Mouse (Mus musculus): ENCODE results near the gene Cacna2d4. TPM values are rescaled to one million over a fixed set of nuclear protein-coding genes. Genes with fewer than 3 reads are reported as not detected.

Cacna2d4 gene
- polyA plus RNA-seq (2015; fragmentation: Nextera tagmentation; extraction: Ambion mirVana) = 0.19 TPM in 1 of 2 replicates, not detected in the other

DNA sequence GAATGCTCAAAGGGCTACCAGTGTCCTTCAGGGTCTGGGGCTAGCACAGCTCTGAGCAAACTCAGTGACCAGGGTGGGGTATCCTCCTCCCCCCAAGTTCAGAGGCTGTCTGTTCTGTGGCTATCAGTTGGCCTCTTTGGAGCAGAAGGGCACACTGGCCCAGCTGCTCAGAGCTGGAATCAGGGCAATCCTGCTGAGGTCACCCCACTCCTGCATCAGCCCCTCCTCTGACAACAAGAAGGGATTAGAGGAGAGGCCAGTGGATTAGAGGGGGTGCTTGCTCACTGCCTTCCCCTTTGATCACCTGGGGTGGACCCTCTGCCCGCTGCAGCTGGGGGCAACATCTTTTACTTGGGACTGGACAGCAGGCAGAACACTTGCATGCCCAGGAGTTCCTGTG is at the start of gene Cacna2d4:
Cacna2d4 (plus strand) TSS at position 286 of the 400 bp plus-strand sequence.
- WGBS = 28% methylated on average over 1 of the region's 1 CpGs
- H3K4me2 ChIP-seq = no peak within 1 kb of the TSS
- no peaks in the 10 kb centered on the region for H3K36me3 ChIP-seq
- no peaks in the 10 kb centered on the region for H3K9me3 ChIP-seq
- no peak within 1 kb of the TSS for H3K9ac ChIP-seq
- H3K4me3 ChIP-seq = no peak within 1 kb of the TSS
- peaks cover 12% of the 10 kb centered on the region; the same call in 1 of the 2 replicates for H3K4me1 ChIP-seq
- H3K27me3 ChIP-seq = no peaks in the 10 kb centered on the region
- ATAC-seq (ENCODE audit: borderline replicate concordance, extremely low read depth, low FRiP score, low TSS enrichment) = no peak
- H3K27ac ChIP-seq = no peak within 1 kb of the TSS

DNA sequence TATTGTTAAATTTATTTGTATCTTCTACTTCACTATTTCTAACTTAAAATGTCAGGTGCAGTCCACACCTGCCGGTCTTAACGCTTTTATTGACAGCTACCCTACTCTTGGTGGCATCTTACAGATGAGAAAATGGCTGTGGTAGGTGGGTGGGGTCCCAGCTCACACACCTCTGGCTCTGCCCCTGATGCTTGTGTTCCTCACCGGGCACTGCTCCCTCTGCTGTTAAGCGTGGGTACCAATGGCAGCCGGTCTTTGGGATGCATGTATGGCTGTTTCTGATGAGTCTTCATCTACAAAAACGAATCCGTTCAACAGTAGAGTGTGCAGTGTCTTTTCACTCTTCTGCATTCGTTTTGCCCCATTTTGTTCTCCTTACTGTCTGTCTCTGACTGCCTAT is 49.7 kb upstream of the Cacna2d4 start:
- Histone ChIP-seq H3K9ac (no peak overlapping the region), H3K9me3 (no peaks in the 10 kb centered on the region), H3K4me3 (no peak overlapping the region), H3K36me3 (0 out of 2 replicates have a peak, but pooled peaks cover 7% of the 10 kb centered on the region), H3K4me1 (no peaks in the 10 kb centered on the region), H3K4me2 (no peak overlapping the region), H3K27me3 (no peaks in the 10 kb centered on the region), H3K27ac (no peak overlapping the region)
- WGBS = 59% methylated on average over 8 of the region's 8 CpGs
- no peak for ATAC-seq (ENCODE audit: borderline replicate concordance, extremely low read depth, low FRiP score, low TSS enrichment)

DNA sequence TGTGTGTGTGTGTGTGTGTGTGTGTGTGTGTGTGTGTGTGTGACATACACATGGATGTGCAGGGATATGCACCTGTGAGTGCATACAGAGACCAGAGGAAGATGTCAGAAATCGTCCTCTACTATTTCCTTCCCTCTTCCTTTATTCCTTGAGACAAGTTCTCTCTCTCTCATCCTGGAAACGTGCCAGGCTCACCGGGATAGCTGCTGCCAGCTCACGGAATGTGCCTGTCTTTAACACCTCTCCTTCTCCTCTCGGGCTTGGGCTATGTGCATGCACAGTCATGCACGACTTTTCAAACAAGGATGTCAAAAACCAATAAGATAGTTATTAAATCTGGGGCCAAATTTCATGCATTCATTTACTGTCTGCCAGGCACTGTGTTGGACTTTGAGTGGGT is 48.7 kb upstream of the Cacna2d4 start:
- Histone ChIP-seq H3K4me1 (no peaks in the 10 kb centered on the region), H3K4me2 (no peak overlapping the region), H3K9ac (no peak overlapping the region), H3K9me3 (no peaks in the 10 kb centered on the region), H3K36me3 (peaks cover 9% of the 10 kb centered on the region), H3K4me3 (no peak overlapping the region), H3K27me3 (no peaks in the 10 kb centered on the region), H3K27ac (no peak overlapping the region)
- ATAC-seq (ENCODE audit: borderline replicate concordance, extremely low read depth, low FRiP score, low TSS enrichment) = no peak
- 50% methylated on average over 6 of the region's 6 CpGs for WGBS

DNA sequence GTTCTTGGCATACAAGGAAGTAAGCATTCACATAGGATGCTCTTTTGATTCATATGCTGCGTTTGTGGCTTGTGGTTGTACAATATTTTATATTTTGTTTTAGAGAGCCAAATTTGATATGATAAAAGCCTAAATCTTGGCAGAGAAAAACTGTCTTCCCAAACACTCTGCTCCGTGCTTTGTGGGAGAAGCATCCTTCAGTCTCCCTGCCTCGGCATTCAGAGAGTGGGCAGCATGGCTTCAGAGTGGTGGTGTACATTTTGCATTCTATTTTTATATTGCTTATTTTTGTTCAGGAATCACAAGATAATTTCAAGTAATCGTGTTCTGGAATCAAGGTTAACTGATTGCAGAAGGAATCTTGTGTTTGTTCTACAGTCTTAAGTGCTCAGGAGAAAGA is 44.8 kb upstream of the Cacna2d4 start:
- WGBS = 69% methylated on average over 4 of the region's 4 CpGs
- Histone ChIP-seq H3K27me3 (no peaks in the 10 kb centered on the region), H3K9ac (no peak overlapping the region), H3K9me3 (no peaks in the 10 kb centered on the region), H3K4me2 (no peak overlapping the region), H3K4me3 (no peak overlapping the region), H3K36me3 (peaks cover 13% of the 10 kb centered on the region), H3K27ac (no peak overlapping the region), H3K4me1 (0 out of 2 replicates have a peak, but pooled peaks cover 8% of the 10 kb centered on the region)
- ATAC-seq (ENCODE audit: borderline replicate concordance, extremely low read depth, low FRiP score, low TSS enrichment) = no peak

DNA sequence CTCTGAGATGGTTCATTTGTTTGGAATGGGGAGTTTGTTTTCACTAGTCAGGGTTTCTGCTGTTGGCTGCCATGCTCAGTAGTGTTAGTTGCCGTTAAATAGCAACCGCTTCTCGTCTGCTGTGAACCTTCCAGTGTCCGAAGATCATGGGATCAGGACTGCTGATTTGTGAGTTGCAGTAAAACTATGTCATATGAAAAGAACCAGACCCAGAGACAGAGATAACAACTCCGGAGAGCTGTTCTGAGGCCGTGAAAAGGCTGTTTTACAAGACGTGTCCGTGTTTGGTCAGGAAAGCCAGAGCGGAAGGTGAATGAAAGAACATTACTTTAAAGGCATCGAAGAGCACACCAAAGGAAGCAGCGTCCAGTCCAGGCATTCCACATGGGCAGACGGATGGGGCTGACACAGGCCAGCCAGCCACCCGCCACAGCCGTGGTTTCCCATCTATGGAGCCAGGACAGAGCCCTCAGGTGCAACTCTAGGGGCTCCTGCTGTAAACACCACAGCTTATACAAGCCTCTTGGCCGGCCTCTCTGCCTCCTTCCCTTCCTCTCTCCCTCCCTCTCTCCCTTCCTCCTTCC is 42.7 kb upstream of the Cacna2d4 start:
- Histone ChIP-seq H3K4me2 (no peak overlapping the region), H3K27me3 (no peaks in the 10 kb centered on the region), H3K9ac (no peak overlapping the region), H3K36me3 (peaks cover 13% of the 10 kb centered on the region), H3K4me1 (peaks cover 12% of the 10 kb centered on the region), H3K27ac (no peak overlapping the region), H3K9me3 (no peaks in the 10 kb centered on the region), H3K4me3 (no peak overlapping the region)
- no peak for ATAC-seq (ENCODE audit: borderline replicate concordance, extremely low read depth, low FRiP score, low TSS enrichment)
- 66% methylated on average over 15 of the region's 15 CpGs for WGBS

DNA sequence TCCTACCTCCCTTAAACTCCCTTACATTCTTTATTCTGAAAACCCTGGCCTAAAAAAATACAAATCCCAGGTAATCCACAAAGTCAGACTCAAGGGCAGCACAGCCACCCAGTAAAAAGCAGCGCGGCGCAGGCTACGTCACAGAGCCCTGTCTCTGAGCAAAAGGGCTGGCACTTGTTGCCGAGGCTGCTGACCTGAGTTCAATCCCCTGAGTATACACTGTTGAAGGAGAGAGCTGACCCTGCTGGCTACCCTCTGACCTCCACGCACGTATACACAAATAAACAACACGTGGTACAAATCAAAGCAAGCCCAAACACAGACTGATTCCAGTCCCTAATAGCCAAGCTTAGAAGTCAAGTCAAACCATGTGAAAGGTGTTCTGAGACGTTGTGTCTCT is 42.2 kb upstream of the Cacna2d4 start:
- no peak overlapping the region for H3K9ac ChIP-seq
- no peaks in the 10 kb centered on the region for H3K27me3 ChIP-seq
- ATAC-seq (ENCODE audit: borderline replicate concordance, extremely low read depth, low FRiP score, low TSS enrichment) = no peak
- no peaks in the 10 kb centered on the region for H3K9me3 ChIP-seq
- peaks cover 9% of the 10 kb centered on the region for H3K36me3 ChIP-seq
- H3K27ac ChIP-seq = no peak overlapping the region
- peaks cover 16% of the 10 kb centered on the region for H3K4me1 ChIP-seq
- no peak overlapping the region for H3K4me3 ChIP-seq
- H3K4me2 ChIP-seq = no peak overlapping the region
- 62% methylated on average over 9 of the region's 9 CpGs for WGBS

DNA sequence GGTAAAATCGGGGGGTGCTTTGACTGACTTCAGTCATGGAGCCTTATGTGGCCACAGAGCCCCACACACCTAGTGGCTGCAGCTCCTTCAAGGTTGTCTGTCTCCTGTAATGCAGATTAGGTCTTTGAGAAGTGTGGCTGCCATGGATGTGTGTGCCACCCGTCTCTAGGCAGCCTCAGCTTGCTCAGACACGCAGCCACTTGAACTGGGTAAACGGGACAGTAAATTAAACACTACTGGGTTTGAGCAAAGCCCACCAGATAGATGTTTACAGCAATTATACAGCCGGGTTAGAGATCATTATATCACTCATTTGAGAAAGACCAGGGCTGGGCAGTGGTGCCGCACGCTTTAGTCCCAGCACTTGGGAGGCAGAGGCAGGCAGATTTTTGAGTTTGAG is 41.7 kb upstream of the Cacna2d4 start:
- no peak for ATAC-seq (ENCODE audit: borderline replicate concordance, extremely low read depth, low FRiP score, low TSS enrichment)
- no peak overlapping the region for H3K9ac ChIP-seq
- 59% methylated on average over 7 of the region's 7 CpGs for WGBS
- peaks cover 6% of the 10 kb centered on the region for H3K36me3 ChIP-seq
- H3K4me1 ChIP-seq = peaks cover 20% of the 10 kb centered on the region
- no peaks in the 10 kb centered on the region for H3K27me3 ChIP-seq
- no peaks in the 10 kb centered on the region for H3K9me3 ChIP-seq
- no peak overlapping the region for H3K4me2 ChIP-seq
- no peak overlapping the region for H3K27ac ChIP-seq
- H3K4me3 ChIP-seq = no peak overlapping the region

DNA sequence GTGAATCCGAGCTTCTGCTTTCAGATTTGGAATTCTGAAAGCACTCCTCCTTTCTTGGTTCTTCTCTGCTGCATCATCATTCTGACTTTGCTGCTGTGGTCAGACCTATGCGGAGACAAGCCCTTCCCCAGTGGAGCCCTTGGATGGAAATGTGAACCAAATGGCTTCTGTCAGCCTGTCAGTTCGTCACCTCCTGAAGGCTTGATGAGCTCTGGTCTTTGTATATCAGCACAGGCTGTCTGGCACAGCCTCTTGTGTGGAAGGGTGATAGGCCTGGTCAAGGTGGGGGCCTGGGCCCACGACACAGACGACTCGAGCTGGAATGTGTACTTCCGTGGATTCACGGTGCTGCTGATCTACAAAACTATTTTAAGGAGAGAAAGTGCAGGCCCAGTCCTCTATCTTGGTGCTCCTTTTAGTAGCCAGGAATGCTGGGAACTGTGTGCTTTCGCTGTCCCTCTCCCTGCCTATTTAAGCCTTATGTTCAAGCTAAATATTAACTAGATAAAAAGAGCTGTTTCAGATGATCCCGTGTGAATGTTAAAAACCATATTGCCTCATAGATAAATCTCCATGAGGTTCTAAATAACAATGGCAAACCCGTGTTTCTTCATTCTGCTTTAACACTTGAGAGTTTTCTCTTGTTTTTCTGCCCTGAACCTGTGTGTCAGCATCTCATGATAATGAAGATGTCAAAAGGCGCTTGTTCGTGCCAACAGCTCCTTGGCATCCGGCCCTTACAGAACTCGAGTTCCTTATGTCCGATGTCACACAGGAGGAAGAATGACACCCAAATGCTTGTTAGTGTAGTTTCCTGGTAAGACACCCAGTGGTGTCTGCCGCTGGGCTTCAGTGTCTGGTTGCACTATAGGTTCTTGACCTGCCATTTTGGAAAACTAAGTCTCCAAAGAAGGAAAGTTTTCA is 39.7 kb upstream of the Cacna2d4 start, which contains the start of gene Cacna1c:
Cacna1c (minus strand) TSS at position 37 of the 924 bp plus-strand sequence.
- H3K9me3 ChIP-seq = no peaks in the 10 kb centered on the region

DNA sequence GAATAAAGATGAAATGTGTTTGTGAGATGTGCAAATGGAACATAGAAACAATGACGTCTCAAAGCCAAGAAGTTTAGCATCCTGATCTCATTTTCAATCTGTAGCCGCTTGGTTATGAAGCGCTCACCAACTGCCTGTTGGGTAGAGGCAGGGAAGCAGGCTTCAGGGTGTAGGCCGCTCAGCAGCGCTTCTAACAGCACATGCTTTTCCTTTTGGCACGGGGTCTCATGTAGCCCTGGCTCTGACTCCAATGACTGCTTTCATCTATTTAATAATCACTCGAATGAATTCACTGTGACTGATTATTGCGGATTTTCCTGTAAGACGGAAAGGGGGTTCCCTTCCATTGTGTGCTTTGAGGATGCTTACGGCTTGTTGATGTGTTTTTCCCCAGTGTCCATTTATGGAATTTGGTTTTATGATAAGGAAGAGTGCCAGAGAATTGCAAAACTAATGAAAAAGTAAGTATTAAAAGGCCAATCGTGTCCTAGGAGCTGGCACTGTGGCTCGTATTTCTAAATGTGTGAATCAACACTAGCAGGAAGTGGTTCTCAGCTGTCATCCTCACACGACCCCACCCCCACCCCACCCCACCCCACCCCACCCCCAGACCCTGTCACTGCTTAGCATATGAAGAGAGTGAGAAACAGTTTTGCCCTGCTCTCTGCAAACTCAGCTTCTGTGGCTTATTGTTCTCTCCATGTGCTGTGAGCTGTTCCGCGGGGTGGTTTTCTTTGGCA is 37.6 kb upstream of the Cacna2d4 start:
- no peak overlapping the region for H3K9ac ChIP-seq
- H3K27me3 ChIP-seq = no peaks in the 10 kb centered on the region
- WGBS = 35% methylated on average over 15 of the region's 15 CpGs
- H3K36me3 ChIP-seq = no peaks in the 10 kb centered on the region
- peak; percentile 70; the same call in 1 of the 2 replicates for ATAC-seq (ENCODE audit: borderline replicate concordance, extremely low read depth, low FRiP score, low TSS enrichment)
- H3K4me1 ChIP-seq = peaks cover 28% of the 10 kb centered on the region
- no peaks in the 10 kb centered on the region for H3K9me3 ChIP-seq
- H3K27ac ChIP-seq = peak overlapping the region; percentile 49; the same call in 1 of the 2 replicates
- no peak overlapping the region for H3K4me2 ChIP-seq
- no peak overlapping the region for H3K4me3 ChIP-seq

More for the DNA sequence above, 39.7 kb upstream of the Cacna2d4 start, which contains the start of gene Cacna1c:
- Histone ChIP-seq H3K36me3 (peaks cover 6% of the 10 kb centered on the region), H3K4me3 (no peak within 1 kb of the TSS), H3K27me3 (no peaks in the 10 kb centered on the region), H3K4me1 (peaks cover 28% of the 10 kb centered on the region), H3K4me2 (no peak within 1 kb of the TSS), H3K27ac (peak within 1 kb of the TSS; percentile 61; the same call in 1 of the 2 replicates), H3K9ac (no peak within 1 kb of the TSS)
- peak; percentile 65 for ATAC-seq (ENCODE audit: borderline replicate concordance, extremely low read depth, low FRiP score, low TSS enrichment)
- WGBS = 38% methylated on average over 17 of the region's 17 CpGs

DNA sequence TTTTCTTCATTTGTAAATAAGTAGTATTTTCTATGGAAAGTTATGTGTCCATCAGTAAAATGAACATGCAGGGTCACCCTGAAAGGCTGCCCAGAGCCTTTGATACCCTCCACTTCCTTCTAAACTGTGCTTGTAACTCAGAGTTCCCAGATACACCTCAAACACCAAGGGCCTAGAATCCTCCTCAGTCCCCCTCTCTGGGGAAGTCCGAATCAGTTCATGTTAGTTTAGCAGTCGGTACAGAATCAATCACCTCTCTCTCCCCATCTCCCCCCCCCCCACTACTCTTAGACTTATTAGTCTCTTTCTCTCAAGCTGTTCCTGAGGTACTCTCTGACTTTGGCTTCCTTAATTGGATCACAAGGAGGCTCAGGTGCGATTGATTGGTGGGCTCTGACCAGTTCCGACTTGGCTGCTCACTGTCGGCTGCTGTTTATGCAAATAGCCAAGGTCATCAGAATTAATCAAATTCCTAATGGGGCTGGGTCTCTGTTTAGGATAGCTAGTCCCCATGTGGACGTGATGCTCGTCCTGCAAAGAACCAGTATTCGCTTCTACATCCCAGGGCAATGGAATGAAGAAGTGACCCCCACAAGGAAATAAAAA is 36.9 kb upstream of the Cacna2d4 start:
- H3K9ac ChIP-seq = no peak overlapping the region
- no peak for ATAC-seq (ENCODE audit: borderline replicate concordance, extremely low read depth, low FRiP score, low TSS enrichment)
- H3K4me3 ChIP-seq = no peak overlapping the region
- no peak overlapping the region for H3K27ac ChIP-seq
- H3K36me3 ChIP-seq = no peaks in the 10 kb centered on the region
- no peak overlapping the region for H3K4me2 ChIP-seq
- WGBS = 48% methylated on average over 8 of the region's 8 CpGs
- peaks cover 28% of the 10 kb centered on the region for H3K4me1 ChIP-seq
- no peaks in the 10 kb centered on the region for H3K9me3 ChIP-seq
- H3K27me3 ChIP-seq = no peaks in the 10 kb centered on the region

DNA sequence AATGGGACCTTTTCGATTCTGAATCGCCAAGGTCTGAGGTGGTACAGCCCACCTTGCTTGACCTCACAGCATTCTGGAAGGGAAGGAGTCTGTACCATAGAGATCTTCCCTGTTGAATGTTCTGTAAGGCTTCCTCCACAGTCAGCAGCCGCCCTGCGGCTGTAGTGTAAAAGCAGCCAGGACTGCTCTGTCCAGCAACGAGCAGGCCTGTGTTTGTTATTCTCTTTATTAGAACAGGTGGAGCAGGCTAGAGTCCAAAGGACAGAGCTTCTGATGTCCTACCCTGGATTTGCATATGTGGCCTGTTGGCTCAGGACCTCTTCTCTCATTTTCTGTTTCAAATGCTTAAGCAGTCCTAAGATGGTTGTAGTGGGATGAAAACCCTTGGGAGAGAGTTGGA is 36.0 kb upstream of the Cacna2d4 start:
- Histone ChIP-seq H3K9ac (no peak overlapping the region), H3K4me1 (peaks cover 32% of the 10 kb centered on the region), H3K27ac (no peak overlapping the region), H3K9me3 (no peaks in the 10 kb centered on the region), H3K27me3 (no peaks in the 10 kb centered on the region), H3K4me3 (no peak overlapping the region), H3K36me3 (no peaks in the 10 kb centered on the region), H3K4me2 (no peak overlapping the region)
- WGBS = 72% methylated on average over 5 of the region's 5 CpGs
- no peak for ATAC-seq (ENCODE audit: borderline replicate concordance, extremely low read depth, low FRiP score, low TSS enrichment)
